Mouse (Mus musculus) ES-Bruce4 (cell line): ENCODE measurements at regions not wholly inside any gene's neighbourhood (a gene's known extent, or its start where the extent isn't known, plus 50 kb on each side); places are given as distances from the start of the nearest gene placed in this dataset.

Experiments
- CTCF ChIP-seq: IDR thresholded peaks from one replicate; pipeline ENCODE4 v1.8.1; 2011; ENCODE audit warnings: low read depth, low read length
- EP300 ChIP-seq: IDR thresholded peaks from 2 replicates; pipeline ENCODE4 v1.6.1; 2011; ENCODE audit warnings: low read depth, low read length; ENCODE audit not compliant: insufficient read depth
- POLR2A ChIP-seq: IDR thresholded peaks from one replicate; pipeline ENCODE4 v1.8.1; 2011; ENCODE audit warnings: low read length; ENCODE audit not compliant: insufficient read depth

DNA sequence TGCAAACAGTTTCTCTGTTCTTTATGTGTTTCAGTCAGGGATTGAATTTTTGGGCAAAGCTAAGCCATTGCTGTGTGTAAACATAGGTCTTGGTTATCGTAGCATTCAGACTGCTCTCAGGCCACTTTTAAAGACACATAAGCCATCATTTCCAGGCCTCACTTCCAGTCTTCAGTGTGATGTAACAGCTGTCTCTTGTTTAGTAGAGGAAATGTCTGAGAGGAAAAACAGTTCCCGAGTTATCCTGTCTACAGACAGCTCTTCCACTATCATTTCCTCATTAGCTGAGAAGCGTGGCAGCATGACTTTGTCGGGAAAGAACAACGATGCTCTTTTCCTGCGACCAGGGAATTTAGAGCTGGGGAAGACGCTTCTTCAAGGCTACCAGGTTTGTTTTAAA is 196.9 kb downstream of the Fam198b start:
- TF ChIP-seq POLR2A: no peak
- TF ChIP-seq CTCF: no peak
- TF ChIP-seq EP300: no peak
